Mouse (Mus musculus) embryonic facial prominence, embryonic 12.5 days (tissue): ENCODE results near the gene Upp2. TPM values are rescaled to one million over a fixed set of nuclear protein-coding genes. Genes with fewer than 3 reads are reported as not detected.

ENCODE experiments used
- ATAC-seq: fragments of 200-750 bp; cut with Nextera tagmentation; 2 replicates; pipeline ENCODE4 v1.8.0; 2017; ENCODE audit not compliant: insufficient number of reproducible peaks, insufficient read depth, low FRiP score, low TSS enrichment
- H3K27ac ChIP-seq: fragments of 300-500 bp; sonication (generic); 2 replicates; pipeline ENCODE4 v1.5.1; 2016; ENCODE audit warnings: mild to moderate bottlenecking
- H3K27me3 ChIP-seq: fragments of 300-500 bp; sonication (generic); 2 replicates; pipeline ENCODE4 v1.6.1; 2016; ENCODE audit warnings: mild to moderate bottlenecking, moderate library complexity
- H3K36me3 ChIP-seq: fragments of 300-500 bp; sonication (generic); 2 replicates; pipeline ENCODE4 v1.6.1; 2016; ENCODE audit warnings: mild to moderate bottlenecking
- H3K4me1 ChIP-seq: fragments of 300-500 bp; sonication (generic); 2 replicates; pipeline ENCODE4 v1.6.1; 2016
- H3K4me2 ChIP-seq: fragments of 300-500 bp; sonication (generic); replicated peaks from 2 replicates; pipeline ENCODE4 v1.6.1; 2016; ENCODE audit warnings: mild to moderate bottlenecking, moderate library complexity
- H3K4me3 ChIP-seq: fragments of 300-500 bp; sonication (generic); 2 replicates; pipeline ENCODE4 v1.5.1; 2016; ENCODE audit warnings: mild to moderate bottlenecking
- H3K9ac ChIP-seq: fragments of 300-500 bp; sonication (generic); 2 replicates; pipeline ENCODE4 v1.6.1; 2016; ENCODE audit warnings: mild to moderate bottlenecking, moderate library complexity
- H3K9me3 ChIP-seq: fragments of 300-500 bp; sonication (generic); 2 replicates; pipeline ENCODE4 v1.6.1; 2016; ENCODE audit warnings: mild to moderate bottlenecking, moderate library complexity
- WGBS: fragments of 180-500 bp; shearing (Covaris S2); methylation state at CpG from one replicate; pipeline ENCODE4 v1.1.7; 2016; 5-methylcytosine and 5-hydroxymethylcytosine counted together
- polyA plus RNA-seq: library from polyadenylated mRNA; unstranded; fragments of >200 nt; fragmentation: Nextera tagmentation; extraction: Ambion mirVana; gene quantifications from 2 replicates; pipeline ENCODE4 v1.2.1, GENCODE M21; 2016

Gene Upp2
- polyA plus RNA-seq, 1 experiment from 2014 or later: 10.8 TPM

DNA sequence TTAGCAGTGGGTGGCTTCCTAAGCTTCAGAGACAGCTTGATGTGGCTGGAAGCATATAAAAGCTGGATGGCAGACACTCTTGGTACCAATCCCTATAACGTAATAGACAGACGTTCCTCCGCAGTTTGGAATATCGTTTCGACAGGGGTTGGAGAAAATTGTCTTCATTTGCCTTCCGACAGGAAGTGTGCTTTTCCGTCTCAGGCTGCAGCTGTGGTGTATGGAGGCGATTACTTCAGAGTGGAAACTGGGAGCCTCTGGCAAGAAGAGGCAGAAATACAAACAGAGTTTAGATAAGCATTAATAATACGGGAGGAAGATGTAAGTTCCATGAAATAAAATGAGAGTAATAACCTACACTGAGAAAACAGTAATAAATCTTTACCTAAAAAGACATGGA is 28.3 kb downstream of the Upp2 start:
- 37% methylated on average over 9 of the region's 9 CpGs for WGBS
- Histone ChIP-seq H3K36me3 (no peaks in the 10 kb centered on the region), H3K9me3 (no peaks in the 10 kb centered on the region), H3K9ac (no peak overlapping the region), H3K4me2 (no peak overlapping the region), H3K4me1 (peaks cover 12% of the 10 kb centered on the region; the same call in 1 of the 2 replicates), H3K4me3 (no peak overlapping the region), H3K27ac (no peak overlapping the region), H3K27me3 (no peaks in the 10 kb centered on the region)
- no peak for ATAC-seq

DNA sequence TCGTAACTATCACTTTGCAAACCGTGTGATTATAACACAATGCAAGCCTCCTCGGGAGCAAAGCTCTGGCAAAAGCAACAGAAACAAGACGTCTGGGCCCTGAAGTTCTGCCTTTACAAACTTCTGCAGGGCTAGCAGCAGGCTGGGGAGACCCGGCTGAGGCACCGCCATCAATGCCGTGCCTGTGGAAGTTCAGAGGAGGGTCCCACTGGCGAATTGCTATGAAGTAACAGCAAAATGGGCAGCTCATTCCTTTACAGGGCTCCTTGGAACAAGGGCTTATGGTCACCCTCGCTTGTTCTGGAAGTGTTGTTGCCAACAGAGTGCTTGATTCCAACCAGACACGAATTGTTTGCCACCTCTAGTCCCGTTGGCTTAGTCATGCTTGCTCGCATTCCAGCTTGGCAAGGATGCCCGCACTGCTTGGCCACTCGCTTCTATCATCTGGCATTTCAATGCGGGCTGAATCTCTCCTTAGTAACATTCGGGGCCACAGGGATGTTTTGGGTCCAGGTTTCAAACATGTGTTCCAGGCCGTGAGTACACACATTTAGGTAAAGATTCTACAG is 29.8 kb downstream of the Upp2 start:
- no peaks in the 10 kb centered on the region for H3K9me3 ChIP-seq
- H3K27me3 ChIP-seq: no peaks in the 10 kb centered on the region
- peaks cover 12% of the 10 kb centered on the region; the same call in 1 of the 2 replicates for H3K4me1 ChIP-seq
- ATAC-seq: no peak
- H3K4me3 ChIP-seq: no peak overlapping the region
- no peak overlapping the region for H3K9ac ChIP-seq
- no peak overlapping the region for H3K27ac ChIP-seq
- 79% methylated on average over 17 of the region's 17 CpGs for WGBS
- H3K36me3 ChIP-seq: no peaks in the 10 kb centered on the region
- no peak overlapping the region for H3K4me2 ChIP-seq

DNA sequence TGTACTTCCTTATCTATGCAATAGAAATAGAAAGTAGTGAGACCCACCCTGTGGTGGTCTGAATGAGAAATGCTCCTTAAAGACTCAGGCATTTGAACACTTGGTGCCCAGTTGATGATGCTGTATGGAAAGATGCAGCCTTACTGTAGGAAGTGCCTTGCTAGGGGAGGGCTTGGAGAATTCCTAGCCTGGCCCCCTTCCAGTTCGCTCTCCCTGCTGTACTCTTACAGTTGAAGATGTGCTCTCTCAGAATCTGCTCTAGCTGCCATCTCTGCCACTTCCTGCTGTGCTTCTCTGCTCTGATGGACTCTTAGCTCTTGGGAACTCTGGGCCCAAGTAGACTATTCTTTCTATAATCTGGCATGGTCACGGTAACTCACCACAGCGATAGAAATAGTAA is 30.5 kb downstream of the Upp2 start:
- no peaks in the 10 kb centered on the region for H3K36me3 ChIP-seq
- ATAC-seq: no peak
- WGBS: 97% methylated on average over 3 of the region's 3 CpGs

GRCm38 (mm10) chr2:58599639-58600038 is 32.5 kb downstream of the Upp2 start:
- Histone ChIP-seq H3K27me3 (no peaks in the 10 kb centered on the region), H3K27ac (no peak overlapping the region), H3K4me3 (no peak overlapping the region), H3K9ac (no peak overlapping the region), H3K36me3 (no peaks in the 10 kb centered on the region), H3K4me1 (peaks cover 8% of the 10 kb centered on the region; the same call in 1 of the 2 replicates), H3K9me3 (no peaks in the 10 kb centered on the region), H3K4me2 (no peak overlapping the region)
- WGBS: 97% methylated on average over 6 of the region's 6 CpGs
- ATAC-seq: no peak

More for the DNA sequence above, 30.5 kb downstream of the Upp2 start:
- Histone ChIP-seq H3K4me3 (no peak overlapping the region), H3K27me3 (no peaks in the 10 kb centered on the region), H3K9ac (no peak overlapping the region), H3K27ac (no peak overlapping the region), H3K4me1 (peaks cover 12% of the 10 kb centered on the region; the same call in 1 of the 2 replicates), H3K4me2 (no peak overlapping the region), H3K9me3 (no peaks in the 10 kb centered on the region)

- H3K4me1 ChIP-seq: no peaks in the 10 kb centered on the region
- no peak overlapping the region for H3K4me3 ChIP-seq
- H3K9me3 ChIP-seq: no peaks in the 10 kb centered on the region
- 84% methylated on average over 4 of the region's 4 CpGs for WGBS
- H3K4me2 ChIP-seq: no peak overlapping the region
- H3K9ac ChIP-seq: no peak overlapping the region
- no peaks in the 10 kb centered on the region for H3K27me3 ChIP-seq
- ATAC-seq: no peak
- H3K36me3 ChIP-seq: no peaks in the 10 kb centered on the region
- H3K27ac ChIP-seq: no peak overlapping the region
These were observed 34.3 kb downstream of the Upp2 start for GRCm38 (mm10) chr2:58601382-58601781.

DNA sequence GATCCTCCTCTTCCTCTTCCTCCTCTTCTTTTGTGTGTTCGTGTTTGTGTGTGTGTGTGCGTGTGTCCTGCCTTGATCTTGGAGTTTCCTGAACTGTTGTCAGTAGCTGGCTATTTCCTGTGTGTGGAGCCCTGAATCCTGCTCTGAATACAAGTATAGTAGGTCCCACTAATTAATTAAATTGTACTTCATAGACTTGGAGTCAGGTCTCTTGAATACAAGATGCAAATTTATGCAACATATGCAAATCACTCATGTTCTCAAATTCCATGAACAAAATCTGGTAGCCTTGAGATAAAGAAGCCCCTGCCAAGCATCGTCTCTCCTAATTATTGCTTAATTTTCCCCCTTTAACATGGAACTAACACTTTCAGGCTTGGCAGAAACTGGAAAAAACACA is 36.3 kb downstream of the Upp2 start:
- WGBS: 83% methylated on average over 3 of the region's 3 CpGs
- H3K27ac ChIP-seq: no peak overlapping the region
- H3K36me3 ChIP-seq: no peaks in the 10 kb centered on the region
- no peak for ATAC-seq
- no peak overlapping the region for H3K4me2 ChIP-seq
- H3K27me3 ChIP-seq: no peaks in the 10 kb centered on the region
- H3K4me3 ChIP-seq: no peak overlapping the region
- no peaks in the 10 kb centered on the region for H3K4me1 ChIP-seq
- H3K9me3 ChIP-seq: no peaks in the 10 kb centered on the region
- no peak overlapping the region for H3K9ac ChIP-seq

DNA sequence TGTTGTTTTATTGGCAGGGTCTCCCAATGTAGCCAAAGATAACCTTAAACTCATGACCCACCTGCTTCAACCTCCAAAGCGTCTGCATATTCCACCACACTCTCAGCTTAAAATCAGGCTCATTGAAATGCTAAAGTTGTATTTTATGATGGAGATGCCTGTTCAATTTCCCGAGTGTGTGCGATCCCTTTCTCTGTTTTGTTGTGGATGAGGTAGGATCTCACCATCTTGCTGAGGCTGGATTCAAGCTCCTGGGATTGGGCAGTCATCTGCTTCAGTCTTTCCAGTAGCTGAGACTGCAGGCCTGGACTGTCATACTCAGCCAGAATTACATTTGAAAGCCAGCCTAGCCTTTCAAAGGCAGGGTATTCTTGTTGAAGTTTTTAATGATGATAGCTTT is 37.7 kb downstream of the Upp2 start:
- WGBS: 93% methylated on average over 3 of the region's 3 CpGs
- Histone ChIP-seq H3K4me3 (no peak overlapping the region), H3K4me2 (no peak overlapping the region), H3K9me3 (no peaks in the 10 kb centered on the region), H3K27me3 (no peaks in the 10 kb centered on the region), H3K27ac (no peak overlapping the region), H3K9ac (no peak overlapping the region), H3K4me1 (no peaks in the 10 kb centered on the region), H3K36me3 (no peaks in the 10 kb centered on the region)
- no peak for ATAC-seq

DNA sequence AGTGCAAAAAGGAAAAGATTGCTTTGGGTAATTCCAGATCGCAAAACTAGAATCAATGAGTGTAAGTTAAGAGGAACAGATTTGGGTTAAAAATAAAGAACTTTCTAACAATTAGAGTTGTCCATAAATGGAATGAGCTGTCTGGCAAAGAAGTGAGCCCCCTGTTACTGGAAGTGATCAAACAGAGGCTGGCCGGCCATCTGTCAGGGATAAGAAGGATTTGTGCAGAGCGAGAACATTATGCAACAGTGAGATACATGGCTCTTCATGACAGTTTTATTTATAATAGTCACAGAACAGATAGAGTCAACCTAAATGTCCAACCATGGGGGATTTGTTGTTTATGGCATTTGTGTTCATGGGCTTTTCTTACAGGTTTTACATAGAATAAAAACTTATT is 46.6 kb downstream of the Upp2 start:
- WGBS: 95% methylated on average over 3 of the region's 3 CpGs
- no peaks in the 10 kb centered on the region for H3K36me3 ChIP-seq
- no peaks in the 10 kb centered on the region for H3K4me1 ChIP-seq
- H3K4me3 ChIP-seq: no peak overlapping the region
- no peaks in the 10 kb centered on the region for H3K27me3 ChIP-seq
- no peak overlapping the region for H3K4me2 ChIP-seq
- no peak overlapping the region for H3K9ac ChIP-seq
- no peak for ATAC-seq
- no peak overlapping the region for H3K27ac ChIP-seq
- H3K9me3 ChIP-seq: no peaks in the 10 kb centered on the region

DNA sequence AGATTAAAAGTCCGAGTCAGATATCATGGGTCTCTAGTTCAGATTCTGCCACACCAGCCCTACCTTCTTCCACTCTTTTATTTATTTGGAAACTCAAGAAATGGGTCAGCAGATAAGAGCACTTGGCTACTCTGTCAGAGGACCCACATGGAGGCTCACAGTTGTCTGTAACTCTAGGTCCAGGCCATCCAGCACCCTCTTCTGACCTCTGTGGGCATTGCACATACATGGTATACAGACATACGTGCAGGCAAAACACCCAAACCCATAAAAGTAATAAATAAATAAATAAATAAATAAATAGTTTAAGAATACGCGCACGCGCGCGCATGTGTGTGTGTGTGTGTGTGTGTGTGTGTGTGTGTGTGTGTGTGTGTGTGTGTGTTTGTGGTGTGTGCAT is 47.8 kb downstream of the Upp2 start:
- H3K27ac ChIP-seq: no peak overlapping the region
- H3K36me3 ChIP-seq: no peaks in the 10 kb centered on the region
- no peak for ATAC-seq
- no peaks in the 10 kb centered on the region for H3K4me1 ChIP-seq
- H3K4me3 ChIP-seq: no peak overlapping the region
- WGBS: 93% methylated on average over 8 of the region's 8 CpGs
- H3K4me2 ChIP-seq: no peak overlapping the region
- no peaks in the 10 kb centered on the region for H3K9me3 ChIP-seq
- no peak overlapping the region for H3K9ac ChIP-seq
- no peaks in the 10 kb centered on the region for H3K27me3 ChIP-seq

DNA sequence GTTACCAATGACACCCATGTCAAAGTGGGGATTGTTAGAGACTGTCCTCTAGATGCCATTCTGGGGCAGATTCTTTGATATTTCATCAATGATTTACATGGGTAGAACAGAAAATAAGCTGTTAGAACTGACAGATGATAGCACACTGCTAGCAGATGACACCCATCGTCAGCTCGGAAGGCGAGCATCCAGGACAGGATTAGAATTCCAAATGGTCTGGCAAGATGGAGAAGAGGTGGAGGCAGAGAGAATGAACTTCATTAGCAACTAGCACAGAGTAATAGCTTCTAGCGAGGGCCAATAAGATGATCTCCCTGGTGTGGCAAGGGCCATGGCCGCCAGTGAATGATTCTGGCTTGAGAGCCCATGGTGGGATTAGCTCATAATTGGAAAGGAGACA is 48.7 kb downstream of the Upp2 start:
- Histone ChIP-seq H3K4me2 (no peak overlapping the region), H3K27ac (no peak overlapping the region), H3K9me3 (no peaks in the 10 kb centered on the region), H3K9ac (no peak overlapping the region), H3K36me3 (no peaks in the 10 kb centered on the region), H3K4me1 (no peaks in the 10 kb centered on the region), H3K27me3 (no peaks in the 10 kb centered on the region), H3K4me3 (no peak overlapping the region)
- ATAC-seq: no peak
- 92% methylated on average over 5 of the region's 5 CpGs for WGBS

- H3K36me3 ChIP-seq: no peaks in the 10 kb centered on the region
- ATAC-seq: no peak
- no peak overlapping the region for H3K4me3 ChIP-seq
- 0 out of 2 replicates have a peak, but pooled peaks cover 4% of the 10 kb centered on the region for H3K27me3 ChIP-seq
- H3K9me3 ChIP-seq: no peaks in the 10 kb centered on the region
- no peak overlapping the region for H3K4me2 ChIP-seq
- no peak overlapping the region for H3K9ac ChIP-seq
- WGBS: 63% methylated on average over 12 of the region's 12 CpGs
- no peaks in the 10 kb centered on the region for H3K4me1 ChIP-seq
- no peak overlapping the region for H3K27ac ChIP-seq
These were observed 58.1 kb downstream of the Upp2 start for GRCm38 (mm10) chr2:58625186-58625585.

GRCm38 (mm10) chr2:58625681-58626080 is 58.6 kb downstream of the Upp2 start:
- Histone ChIP-seq H3K9ac (no peak overlapping the region), H3K4me3 (no peak overlapping the region), H3K27ac (no peak overlapping the region), H3K27me3 (0 out of 2 replicates have a peak, but pooled peaks cover 4% of the 10 kb centered on the region), H3K4me1 (no peaks in the 10 kb centered on the region), H3K9me3 (no peaks in the 10 kb centered on the region), H3K36me3 (no peaks in the 10 kb centered on the region), H3K4me2 (no peak overlapping the region)
- no peak for ATAC-seq
- WGBS: 16% methylated on average over 2 of the region's 2 CpGs
